Mouse (Mus musculus) cerebellum, postnatal 36 days (tissue): ENCODE results near the gene Cep44.

Experiments used
- DNase-seq, 2 experiments: peaks; one replicate each; pipeline ENCODE4 v3.0.0; 2021 to 2022; ENCODE audit warnings: mixed read lengths in 2 of 2

The Cep44 gene

GRCm38 (mm10) chr8:56550558-56551360, at the start of gene Cep44, which contains the start of gene Fbxo8:
Gene Cep44, minus strand, starts transcription at chr8:56551047.
Gene Fbxo8, plus strand, starts transcription at chr8:56551090.
- DNase-seq = peak; percentile 78 to 85

GRCm38 (mm10) chr8:56591502-56591901, 40.7 kb upstream of the Cep44 start:
- no peak for DNase-seq

- no peak for DNase-seq
These were observed 40.2 kb upstream of the Cep44 start for GRCm38 (mm10) chr8:56591084-56591483.

GRCm38 (mm10) chr8:56589004-56589403, 38.2 kb upstream of the Cep44 start:
- no peak for DNase-seq

- DNase-seq = no peak
These were observed 32.0 kb upstream of the Cep44 start for GRCm38 (mm10) chr8:56582841-56583240.

- DNase-seq = peak in 1 of 2 experiments; percentile 16
These were observed 30.1 kb upstream of the Cep44 start for GRCm38 (mm10) chr8:56580918-56581317.

GRCm38 (mm10) chr8:56566856-56567255, 16.0 kb upstream of the Cep44 start:
- DNase-seq = no peak

- DNase-seq = peak; percentile 35 to 48
These were observed 13.7 kb upstream of the Cep44 start for GRCm38 (mm10) chr8:56564399-56565047.

GRCm38 (mm10) chr8:56552551-56553103, 1.8 kb upstream of the Cep44 start:
- no peak for DNase-seq

- no peak for DNase-seq
These were observed 1.2 kb upstream of the Cep44 start for GRCm38 (mm10) chr8:56552045-56552444.

- DNase-seq = peak; percentile 82 to 89
These were observed 560 bp upstream of the Cep44 start for GRCm38 (mm10) chr8:56551361-56551852.

- DNase-seq = no peak
These were observed 3.0 kb downstream of the Cep44 start for GRCm38 (mm10) chr8:56547866-56548265.

GRCm38 (mm10) chr8:56540706-56541105, 10.1 kb downstream of the Cep44 start:
- no peak for DNase-seq

GRCm38 (mm10) chr8:56530359-56530758, 20.5 kb downstream of the Cep44 start:
- DNase-seq = peak; percentile 58 to 59

- DNase-seq = no peak
These were observed 22.0 kb downstream of the Cep44 start for GRCm38 (mm10) chr8:56528869-56529268.

- no peak for DNase-seq
These were observed 29.8 kb downstream of the Cep44 start for GRCm38 (mm10) chr8:56521051-56521450.

- no peak for DNase-seq
These were observed 30.6 kb downstream of the Cep44 start for GRCm38 (mm10) chr8:56520249-56520648.

- DNase-seq = no peak
These were observed 32.0 kb downstream of the Cep44 start for GRCm38 (mm10) chr8:56518848-56519247.

- DNase-seq = no peak
These were observed 41.8 kb downstream of the Cep44 start for GRCm38 (mm10) chr8:56508952-56509479.

- DNase-seq = no peak
These were observed 42.4 kb downstream of the Cep44 start for GRCm38 (mm10) chr8:56508318-56508951.

GRCm38 (mm10) chr8:56501911-56502310, 48.9 kb downstream of the Cep44 start:
- no peak for DNase-seq

- no peak for DNase-seq
These were observed 61.4 kb downstream of the Cep44 start for GRCm38 (mm10) chr8:56489496-56489895.

GRCm38 (mm10) chr8:56486006-56486405, 64.8 kb downstream of the Cep44 start:
- no peak for DNase-seq
